Mouse (Mus musculus): ENCODE measurements around the gene Mad2l1bp. TPM values are rescaled to one million over a fixed set of nuclear protein-coding genes. Genes with fewer than 3 reads are reported as not detected.

Mad2l1bp gene
- polyA plus RNA-seq (2015; fragmentation: Nextera tagmentation; extraction: Ambion mirVana) = 55.5 and 57.1 TPM in 2 replicates

GRCm38 (mm10) chr17:46152847-46153782 is at the start of gene Mad2l1bp:
Gene Mad2l1bp (minus strand): TSS chr17:46153553.
- H3K4me2 ChIP-seq (ENCODE audit: low read depth, low read length) = peak within 1 kb of the TSS; percentile 89
- H3K9ac ChIP-seq (ENCODE audit: low read length) = peak within 1 kb of the TSS; percentile 74
- ATAC-seq (ENCODE audit: low read depth) = peak; percentile 95
- no peaks in the 10 kb centered on the region for H3K9me3 ChIP-seq (ENCODE audit: control insufficient read depth, low read length)
- H3K4me1 ChIP-seq (replicated peaks; ENCODE audit: control insufficient read depth, insufficient read depth, low read length) = peaks cover 12% of the 10 kb centered on the region
- WGBS = 2% methylated on average over 33 of the region's 33 CpGs
- H3K36me3 ChIP-seq (ENCODE audit: control insufficient read depth, insufficient read depth, low read length) = peaks cover 12% of the 10 kb centered on the region
- H3K27ac ChIP-seq (ENCODE audit: low read length) = peak within 1 kb of the TSS; percentile 87
- H3K27me3 ChIP-seq (ENCODE audit: control insufficient read depth, insufficient read depth, low read depth, low read length) = no peaks in the 10 kb centered on the region
- H3K4me3 ChIP-seq (ENCODE audit: low read length) = peak within 1 kb of the TSS; percentile 63

GRCm38 (mm10) chr17:46203078-46203477 is 49.7 kb upstream of the Mad2l1bp start:
- Histone ChIP-seq H3K9me3 (ENCODE audit: control insufficient read depth, low read length) (no peaks in the 10 kb centered on the region), H3K9ac (ENCODE audit: low read length) (peak overlapping the region; percentile 83), H3K27me3 (ENCODE audit: control insufficient read depth, insufficient read depth, low read depth, low read length) (no peaks in the 10 kb centered on the region), H3K4me1 (replicated peaks; ENCODE audit: control insufficient read depth, insufficient read depth, low read length) (peaks cover 22% of the 10 kb centered on the region), H3K4me2 (ENCODE audit: low read depth, low read length) (peak overlapping the region; percentile 96), H3K36me3 (ENCODE audit: control insufficient read depth, insufficient read depth, low read length) (peaks cover 24% of the 10 kb centered on the region), H3K4me3 (ENCODE audit: low read length) (peak overlapping the region; percentile 97), H3K27ac (ENCODE audit: low read length) (peak overlapping the region; percentile 91)
- WGBS = 0% methylated on average over 20 of the region's 20 CpGs
- peak; percentile 21; the same call in 1 of the 2 replicates for ATAC-seq (ENCODE audit: low read depth)

GRCm38 (mm10) chr17:46202421-46203071 is 49.2 kb upstream of the Mad2l1bp start, which contains the start of the genes Polh and Xpo5:
Gene Polh (minus strand): TSS chr17:46202645.
Gene Xpo5 (plus strand): TSS chr17:46202782.
- Histone ChIP-seq H3K4me1 (replicated peaks; ENCODE audit: control insufficient read depth, insufficient read depth, low read length) (peaks cover 22% of the 10 kb centered on the region), H3K9ac (ENCODE audit: low read length) (peak within 1 kb of the TSS; percentile 83), H3K27me3 (ENCODE audit: control insufficient read depth, insufficient read depth, low read depth, low read length) (no peaks in the 10 kb centered on the region), H3K27ac (ENCODE audit: low read length) (peak within 1 kb of the TSS; percentile 91), H3K9me3 (ENCODE audit: control insufficient read depth, low read length) (no peaks in the 10 kb centered on the region), H3K36me3 (ENCODE audit: control insufficient read depth, insufficient read depth, low read length) (peaks cover 24% of the 10 kb centered on the region), H3K4me2 (ENCODE audit: low read depth, low read length) (peak within 1 kb of the TSS; percentile 96), H3K4me3 (ENCODE audit: low read length) (peak within 1 kb of the TSS; percentile 97)
- under 1% methylated on average over 66 of the region's 66 CpGs for WGBS
- peak; percentile 98 for ATAC-seq (ENCODE audit: low read depth)

- Histone ChIP-seq H3K9me3 (ENCODE audit: control insufficient read depth, low read length) (no peaks in the 10 kb centered on the region), H3K9ac (ENCODE audit: low read length) (peak overlapping the region; percentile 24; the same call in 1 of the 2 replicates), H3K4me3 (ENCODE audit: low read length) (peak overlapping the region; percentile 97), H3K4me1 (replicated peaks; ENCODE audit: control insufficient read depth, insufficient read depth, low read length) (peaks cover 22% of the 10 kb centered on the region), H3K27ac (ENCODE audit: low read length) (no peak overlapping the region), H3K27me3 (ENCODE audit: control insufficient read depth, insufficient read depth, low read depth, low read length) (no peaks in the 10 kb centered on the region), H3K36me3 (ENCODE audit: control insufficient read depth, insufficient read depth, low read length) (peaks cover 27% of the 10 kb centered on the region), H3K4me2 (ENCODE audit: low read depth, low read length) (peak overlapping the region; percentile 89)
- ATAC-seq (ENCODE audit: low read depth) = no peak
- 39% methylated on average over 6 of the region's 6 CpGs for WGBS
Observed at GRCm38 (mm10) chr17:46201151-46201550, 47.8 kb upstream of the Mad2l1bp start.

GRCm38 (mm10) chr17:46188829-46189228 is 35.5 kb upstream of the Mad2l1bp start:
- Histone ChIP-seq H3K36me3 (ENCODE audit: control insufficient read depth, insufficient read depth, low read length) (peaks cover 59% of the 10 kb centered on the region), H3K9ac (ENCODE audit: low read length) (no peak overlapping the region), H3K4me2 (ENCODE audit: low read depth, low read length) (no peak overlapping the region), H3K27ac (ENCODE audit: low read length) (no peak overlapping the region), H3K9me3 (ENCODE audit: control insufficient read depth, low read length) (no peaks in the 10 kb centered on the region), H3K27me3 (ENCODE audit: control insufficient read depth, insufficient read depth, low read depth, low read length) (no peaks in the 10 kb centered on the region), H3K4me3 (ENCODE audit: low read length) (no peak overlapping the region), H3K4me1 (replicated peaks; ENCODE audit: control insufficient read depth, insufficient read depth, low read length) (no peaks in the 10 kb centered on the region)
- 90% methylated on average over 2 of the region's 2 CpGs for WGBS
- no peak for ATAC-seq (ENCODE audit: low read depth)

GRCm38 (mm10) chr17:46182273-46182672 is 28.9 kb upstream of the Mad2l1bp start:
- H3K27ac ChIP-seq (ENCODE audit: low read length) = no peak overlapping the region
- H3K36me3 ChIP-seq (ENCODE audit: control insufficient read depth, insufficient read depth, low read length) = peaks cover 49% of the 10 kb centered on the region
- no peak for ATAC-seq (ENCODE audit: low read depth)
- no peaks in the 10 kb centered on the region for H3K4me1 ChIP-seq (replicated peaks; ENCODE audit: control insufficient read depth, insufficient read depth, low read length)
- no peaks in the 10 kb centered on the region for H3K9me3 ChIP-seq (ENCODE audit: control insufficient read depth, low read length)
- 80% methylated on average over 4 of the region's 4 CpGs for WGBS
- no peaks in the 10 kb centered on the region for H3K27me3 ChIP-seq (ENCODE audit: control insufficient read depth, insufficient read depth, low read depth, low read length)
- H3K4me2 ChIP-seq (ENCODE audit: low read depth, low read length) = no peak overlapping the region
- no peak overlapping the region for H3K4me3 ChIP-seq (ENCODE audit: low read length)
- no peak overlapping the region for H3K9ac ChIP-seq (ENCODE audit: low read length)

GRCm38 (mm10) chr17:46170538-46170937 is 17.2 kb upstream of the Mad2l1bp start:
- Histone ChIP-seq H3K27me3 (ENCODE audit: control insufficient read depth, insufficient read depth, low read depth, low read length) (no peaks in the 10 kb centered on the region), H3K9ac (ENCODE audit: low read length) (no peak overlapping the region), H3K36me3 (ENCODE audit: control insufficient read depth, insufficient read depth, low read length) (peaks cover 48% of the 10 kb centered on the region), H3K4me3 (ENCODE audit: low read length) (no peak overlapping the region), H3K4me2 (ENCODE audit: low read depth, low read length) (no peak overlapping the region), H3K9me3 (ENCODE audit: control insufficient read depth, low read length) (no peaks in the 10 kb centered on the region), H3K27ac (ENCODE audit: low read length) (no peak overlapping the region), H3K4me1 (replicated peaks; ENCODE audit: control insufficient read depth, insufficient read depth, low read length) (no peaks in the 10 kb centered on the region)
- 64% methylated on average over 3 of the region's 3 CpGs for WGBS
- no peak for ATAC-seq (ENCODE audit: low read depth)

GRCm38 (mm10) chr17:46168768-46169167 is 15.4 kb upstream of the Mad2l1bp start:
- H3K4me1 ChIP-seq (replicated peaks; ENCODE audit: control insufficient read depth, insufficient read depth, low read length) = no peaks in the 10 kb centered on the region
- peaks cover 59% of the 10 kb centered on the region for H3K36me3 ChIP-seq (ENCODE audit: control insufficient read depth, insufficient read depth, low read length)
- no peaks in the 10 kb centered on the region for H3K27me3 ChIP-seq (ENCODE audit: control insufficient read depth, insufficient read depth, low read depth, low read length)
- H3K4me2 ChIP-seq (ENCODE audit: low read depth, low read length) = no peak overlapping the region
- WGBS = 91% methylated on average over 5 of the region's 5 CpGs
- H3K9ac ChIP-seq (ENCODE audit: low read length) = no peak overlapping the region
- no peak overlapping the region for H3K4me3 ChIP-seq (ENCODE audit: low read length)
- no peaks in the 10 kb centered on the region for H3K9me3 ChIP-seq (ENCODE audit: control insufficient read depth, low read length)
- no peak overlapping the region for H3K27ac ChIP-seq (ENCODE audit: low read length)
- ATAC-seq (ENCODE audit: low read depth) = no peak

- Histone ChIP-seq H3K9ac (ENCODE audit: low read length) (no peak overlapping the region), H3K36me3 (ENCODE audit: control insufficient read depth, insufficient read depth, low read length) (peaks cover 59% of the 10 kb centered on the region), H3K9me3 (ENCODE audit: control insufficient read depth, low read length) (no peaks in the 10 kb centered on the region), H3K4me1 (replicated peaks; ENCODE audit: control insufficient read depth, insufficient read depth, low read length) (no peaks in the 10 kb centered on the region; the same call in 1 of the 2 replicates), H3K4me2 (ENCODE audit: low read depth, low read length) (no peak overlapping the region), H3K4me3 (ENCODE audit: low read length) (no peak overlapping the region), H3K27ac (ENCODE audit: low read length) (no peak overlapping the region), H3K27me3 (ENCODE audit: control insufficient read depth, insufficient read depth, low read depth, low read length) (no peaks in the 10 kb centered on the region)
- 33% methylated on average over 5 of the region's 5 CpGs for WGBS
- ATAC-seq (ENCODE audit: low read depth) = no peak
Observed at GRCm38 (mm10) chr17:46168318-46168717, 15.0 kb upstream of the Mad2l1bp start.
